Mouse (Mus musculus) retina, postnatal 1 day (tissue): Measurements from ENCODE around the gene Fbxo7.

Experiments used
- DNase-seq: peaks from one replicate; pipeline ENCODE4 v3.0.0-alpha.2; 2012

Fbxo7 gene

DNA sequence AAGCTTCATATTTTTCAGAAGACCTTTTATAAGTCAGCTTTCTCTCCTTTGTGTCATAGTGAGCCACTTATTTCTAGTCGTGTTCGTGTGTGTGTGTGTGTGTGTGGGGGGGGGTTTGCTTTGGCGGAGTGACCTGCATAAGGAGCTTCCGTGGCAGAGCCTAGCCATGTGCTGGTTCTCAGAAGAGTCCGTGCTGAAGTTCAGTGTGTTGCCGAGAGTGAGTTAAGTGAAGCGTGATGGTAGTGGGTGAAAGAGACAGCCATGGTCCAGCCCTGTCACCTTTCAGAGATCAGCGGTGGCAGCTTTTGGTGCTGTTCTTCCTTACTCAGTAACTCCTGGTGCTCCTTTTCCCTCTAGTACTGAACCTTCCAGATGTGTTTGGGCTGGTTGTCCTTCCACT is 22.3 kb downstream of the Fbxo7 start:
- no peak for DNase-seq

DNA sequence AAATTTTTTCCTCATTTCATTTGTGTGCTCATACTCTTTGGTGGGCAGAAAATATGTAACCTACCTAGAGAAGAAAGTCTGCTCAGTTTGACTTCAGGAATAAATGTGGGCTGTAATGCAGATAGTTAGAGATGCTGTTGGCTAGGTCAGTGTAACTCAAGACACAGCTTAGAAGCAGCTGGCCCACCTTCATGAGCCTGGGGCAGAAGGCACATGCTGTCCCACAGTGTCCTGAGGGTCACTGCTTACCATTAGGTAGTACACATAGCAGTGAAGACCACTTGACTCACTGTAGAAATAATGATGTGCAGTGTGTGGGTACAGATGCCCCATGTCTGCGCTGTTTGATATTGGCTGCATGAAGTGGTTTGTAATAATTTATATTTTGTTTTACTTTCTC is 24.6 kb downstream of the Fbxo7 start:
- no peak for DNase-seq

DNA sequence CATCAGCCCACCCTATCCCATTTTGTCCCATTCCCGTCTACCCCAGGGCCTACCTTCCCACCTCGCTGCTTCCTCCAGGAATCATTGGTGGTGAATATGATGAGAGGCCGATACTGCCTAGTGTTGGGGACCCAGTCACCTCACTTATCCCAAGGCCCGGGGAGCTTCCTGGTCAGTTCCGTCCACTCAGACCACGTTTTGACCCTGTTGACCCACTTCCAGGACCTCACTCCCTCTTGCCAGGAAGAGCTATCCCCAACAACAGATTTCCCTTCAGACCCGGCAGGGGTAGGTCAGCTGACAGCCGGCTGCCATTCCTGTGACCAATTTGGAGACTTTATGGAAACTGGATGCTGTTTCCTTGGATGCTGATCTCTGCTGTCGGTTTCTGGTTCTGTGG is 26.0 kb downstream of the Fbxo7 start:
- no peak for DNase-seq

DNA sequence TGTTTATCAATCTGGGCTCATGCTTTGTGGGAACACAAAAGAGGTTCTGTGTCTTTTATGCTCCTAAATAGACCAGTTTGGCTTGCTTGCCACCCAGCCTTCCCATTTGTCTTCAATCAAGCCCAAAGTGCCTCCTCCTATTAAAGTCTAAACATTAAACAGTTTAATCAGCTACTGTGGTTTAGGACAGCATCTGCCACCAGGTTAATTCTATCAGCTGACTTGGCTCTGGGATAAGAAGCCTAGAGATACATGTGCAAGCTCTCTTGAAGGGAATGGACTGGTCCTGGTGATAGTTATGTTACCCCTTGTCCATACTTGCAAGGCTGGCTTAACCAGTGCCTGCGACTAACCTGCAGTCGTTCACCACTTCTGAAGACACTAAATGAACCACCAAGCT is 28.8 kb downstream of the Fbxo7 start:
- DNase-seq: no peak

DNA sequence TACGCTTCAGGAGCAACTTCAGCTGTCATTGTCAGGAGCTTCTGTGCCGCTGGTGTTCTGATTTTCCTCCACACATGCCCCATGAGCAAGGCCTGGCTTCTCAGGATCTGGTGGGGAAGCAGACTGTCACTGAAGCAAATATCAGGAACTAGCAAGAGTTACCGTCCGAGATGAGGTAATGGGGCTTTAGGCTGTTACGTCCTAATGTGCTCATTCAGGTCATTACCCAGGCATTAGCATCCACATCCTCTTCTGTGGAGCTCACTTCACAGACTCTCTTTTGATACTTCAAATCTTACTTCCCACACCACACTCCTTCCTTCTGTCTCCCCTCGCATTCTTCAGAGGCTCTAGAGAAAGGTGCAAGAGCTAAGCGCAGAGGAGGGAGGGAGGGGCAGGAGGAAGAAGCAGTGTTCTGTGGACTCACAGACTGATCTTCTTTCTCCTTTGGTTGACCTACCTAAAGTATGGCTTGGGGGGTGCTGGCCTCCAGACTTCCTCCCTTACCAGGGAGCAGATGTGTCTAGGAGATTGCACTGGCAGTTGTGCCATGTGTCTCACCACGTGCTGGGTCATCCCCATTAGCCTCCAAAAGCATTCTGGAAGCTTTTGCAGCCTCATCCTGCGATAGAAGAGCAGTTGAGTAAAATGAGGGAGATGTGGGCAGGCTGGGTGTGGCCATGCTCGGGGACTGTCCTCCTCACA is 31.2 kb downstream of the Fbxo7 start:
- no peak for DNase-seq

DNA sequence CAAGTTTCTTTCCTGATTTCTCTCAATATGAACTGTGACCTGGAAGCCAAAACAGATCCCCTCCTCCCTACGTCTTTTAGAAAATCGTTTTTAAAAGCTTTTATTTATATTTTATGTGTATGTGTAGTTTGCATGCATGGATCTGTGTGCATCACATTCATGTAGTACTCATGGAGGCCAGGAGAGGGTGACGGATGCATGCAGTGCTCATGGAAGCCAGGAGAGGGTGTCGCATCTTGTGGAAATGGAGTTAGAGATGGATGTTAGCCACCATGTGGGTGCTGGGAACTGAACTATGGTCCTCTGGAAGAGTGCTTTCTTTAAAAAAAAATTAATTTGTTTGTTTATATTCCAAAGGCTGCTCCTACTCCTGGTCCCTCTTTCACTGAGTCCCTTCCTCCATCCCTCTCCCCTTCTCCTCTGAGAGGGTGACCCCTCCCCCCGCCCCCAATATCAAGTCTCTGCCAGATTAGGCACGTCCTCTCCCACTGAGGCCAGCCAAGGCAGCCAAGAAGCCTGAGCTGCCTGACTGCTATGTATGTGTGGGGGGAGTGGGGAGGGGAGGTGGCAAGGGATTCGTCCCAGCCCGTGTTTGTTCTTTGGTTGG is 34.6 kb downstream of the Fbxo7 start:
- DNase-seq: no peak

DNA sequence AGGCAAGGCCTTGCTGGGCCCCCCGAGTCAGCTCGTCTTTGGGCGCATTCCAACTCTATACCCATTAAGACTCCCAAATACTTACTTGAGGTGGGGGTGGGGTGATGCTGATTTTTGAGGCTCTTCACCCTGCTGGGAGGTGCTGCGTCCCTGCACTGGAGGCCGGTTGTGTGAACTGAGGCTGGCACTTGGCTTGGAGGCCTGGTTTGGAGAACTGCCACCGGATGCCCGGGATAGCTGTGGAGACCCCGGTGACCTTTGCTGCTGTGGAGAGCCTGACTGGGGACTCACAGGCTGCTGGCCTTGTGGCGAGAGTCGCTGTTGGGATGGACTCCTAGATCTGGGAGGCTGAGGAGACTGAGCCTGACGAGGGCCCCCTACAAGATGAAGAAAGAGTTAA is 35.5 kb downstream of the Fbxo7 start:
- DNase-seq: no peak

DNA sequence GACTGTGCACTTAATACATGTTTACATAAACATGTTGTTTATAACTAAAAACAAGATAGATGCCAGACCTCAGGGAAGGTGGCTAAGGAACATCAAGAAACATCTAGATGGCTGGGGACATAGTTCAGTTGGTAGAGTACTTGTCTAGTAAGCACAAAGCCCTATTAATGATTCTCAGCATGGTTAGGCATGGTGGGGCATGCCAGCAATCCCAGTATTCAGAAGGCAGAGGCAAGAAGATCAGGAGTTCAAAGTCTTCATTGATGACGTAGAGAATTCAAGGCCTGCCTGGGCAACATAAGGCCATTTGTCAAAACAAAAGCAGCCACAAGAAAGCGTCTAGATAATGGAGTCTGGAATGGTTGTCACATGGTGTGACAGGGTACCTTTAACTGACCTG is 35.9 kb downstream of the Fbxo7 start:
- no peak for DNase-seq

DNA sequence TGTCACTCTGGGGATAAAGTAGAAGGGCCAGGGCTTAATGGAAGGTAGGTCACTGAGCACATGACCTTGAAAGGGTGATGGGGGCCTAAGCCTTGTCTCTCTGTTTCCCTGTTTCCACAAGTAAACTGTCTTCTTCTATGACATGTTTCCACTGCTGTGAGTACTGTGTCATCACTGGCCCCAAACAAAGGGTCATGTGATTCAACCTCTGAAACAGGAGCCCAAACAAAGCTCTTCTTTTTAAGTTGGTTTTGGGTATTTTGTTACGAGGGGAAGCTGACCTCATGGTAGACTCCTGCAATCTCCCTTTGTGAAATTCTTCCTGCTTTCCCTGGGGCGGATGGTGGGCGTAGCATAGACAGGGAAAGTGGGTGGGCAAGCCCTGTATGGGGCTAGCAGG is 38.5 kb downstream of the Fbxo7 start:
- DNase-seq: no peak

DNA sequence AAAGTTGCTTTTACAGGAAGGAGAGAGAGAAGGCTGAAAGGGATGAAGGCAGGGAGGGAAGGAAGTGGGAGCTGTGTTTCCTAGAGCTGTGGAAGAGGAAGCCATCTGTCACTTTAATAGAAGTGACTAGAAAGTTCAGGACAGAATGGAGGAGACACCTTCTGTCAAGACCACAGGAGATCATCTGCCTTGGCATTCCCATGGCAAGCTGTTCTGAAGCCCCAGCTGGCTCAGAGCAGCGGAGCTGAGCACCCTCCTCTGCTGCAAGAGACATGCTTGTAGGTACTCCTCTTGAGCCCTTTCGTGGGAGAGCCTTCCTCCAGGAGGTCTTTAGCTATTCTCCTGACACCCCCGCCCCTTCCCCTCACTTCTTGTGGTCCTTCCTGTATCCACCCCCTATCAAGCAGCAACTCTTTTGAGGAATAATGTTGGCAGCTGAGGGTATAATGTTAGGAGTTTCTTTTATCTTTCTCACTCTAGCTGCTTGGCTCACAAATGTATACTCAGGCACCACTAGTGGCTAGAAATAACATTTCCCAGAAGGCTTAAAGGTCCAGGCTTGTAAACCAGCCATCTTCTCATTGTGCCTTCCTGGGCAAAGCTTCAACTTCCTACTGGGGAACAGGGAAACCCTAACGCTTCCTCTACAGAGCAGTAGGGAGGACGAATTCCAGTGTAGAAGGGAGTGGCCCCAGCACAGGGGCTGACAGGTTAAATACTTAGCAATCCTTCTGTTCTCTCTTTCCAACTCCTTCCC is 40.7 kb downstream of the Fbxo7 start:
- no peak for DNase-seq

DNA sequence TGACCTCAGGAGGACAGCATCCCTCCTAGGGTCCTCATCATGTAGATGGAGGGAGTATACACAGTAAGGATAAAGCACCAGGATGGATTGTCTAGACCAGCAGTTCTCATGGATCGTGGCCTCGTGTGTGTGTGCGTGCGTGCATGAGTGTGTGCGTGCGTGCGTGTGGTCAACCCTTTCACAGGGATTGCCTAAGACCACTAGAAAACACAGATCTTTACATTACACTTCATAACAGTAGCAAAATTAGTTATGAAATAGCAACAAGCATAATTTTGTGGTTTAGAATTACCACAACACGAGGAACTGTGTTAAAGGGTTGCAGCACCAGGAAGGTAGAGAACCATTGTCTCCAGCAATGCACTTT is 41.2 kb downstream of the Fbxo7 start:
- no peak for DNase-seq

DNA sequence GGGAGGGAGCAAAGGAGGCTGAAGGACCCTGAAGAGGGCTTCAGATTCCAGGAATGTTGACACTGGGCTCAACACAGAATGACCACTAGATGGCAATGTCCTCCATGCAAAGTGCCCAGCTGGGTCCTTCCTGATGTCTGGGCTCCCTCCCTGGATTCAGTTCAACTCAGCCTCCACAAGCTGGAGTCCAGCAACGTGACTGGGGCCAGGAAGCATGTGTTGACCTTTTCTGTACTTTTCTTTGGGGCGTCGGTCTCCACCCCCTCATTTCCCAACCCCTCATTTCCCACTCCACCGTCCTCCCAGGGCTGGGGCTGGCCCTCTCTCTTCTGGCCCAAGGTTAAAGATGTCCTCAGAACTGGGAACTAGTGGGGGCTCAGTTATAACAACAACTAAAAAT is 43.2 kb downstream of the Fbxo7 start:
- DNase-seq: peak; percentile 90

DNA sequence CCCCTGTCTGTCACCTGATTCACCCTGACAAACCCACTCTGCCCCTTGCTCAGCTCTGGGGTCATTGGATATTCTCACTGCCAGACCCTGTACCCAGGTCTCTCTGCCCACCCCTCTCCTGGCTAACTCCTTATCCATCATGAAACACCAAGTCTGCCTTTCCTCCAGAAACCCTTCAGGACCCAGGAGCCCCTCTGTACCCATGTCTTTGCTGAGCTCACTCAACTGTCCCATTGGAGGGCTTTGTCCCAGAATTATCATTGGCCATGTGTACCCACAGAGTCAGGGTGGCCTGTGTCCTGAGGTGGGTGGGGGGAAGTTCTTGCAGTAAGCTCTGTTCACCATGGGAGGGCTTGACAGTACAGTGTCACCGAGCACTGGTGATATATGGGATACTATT is 43.9 kb downstream of the Fbxo7 start:
- no peak for DNase-seq

DNA sequence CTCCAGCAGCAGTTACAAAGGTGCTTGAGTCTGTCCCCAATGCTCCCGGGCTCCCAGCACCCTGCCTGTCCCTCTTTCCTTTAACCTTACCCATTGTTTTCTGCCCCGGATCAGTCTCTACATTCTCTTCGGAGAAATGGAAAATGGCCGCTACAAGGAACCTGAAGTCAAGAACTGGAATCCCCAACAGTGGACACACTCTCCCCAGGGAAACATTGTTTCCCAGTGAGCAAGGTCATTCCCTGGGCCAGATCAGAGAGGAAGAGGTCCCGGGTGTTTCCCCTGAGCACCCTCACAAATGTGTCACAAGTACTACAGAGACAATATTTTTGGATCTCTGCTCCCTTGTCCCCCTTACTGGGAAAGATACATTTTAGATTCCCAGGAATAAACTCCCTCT is 44.9 kb downstream of the Fbxo7 start:
- DNase-seq: no peak

DNA sequence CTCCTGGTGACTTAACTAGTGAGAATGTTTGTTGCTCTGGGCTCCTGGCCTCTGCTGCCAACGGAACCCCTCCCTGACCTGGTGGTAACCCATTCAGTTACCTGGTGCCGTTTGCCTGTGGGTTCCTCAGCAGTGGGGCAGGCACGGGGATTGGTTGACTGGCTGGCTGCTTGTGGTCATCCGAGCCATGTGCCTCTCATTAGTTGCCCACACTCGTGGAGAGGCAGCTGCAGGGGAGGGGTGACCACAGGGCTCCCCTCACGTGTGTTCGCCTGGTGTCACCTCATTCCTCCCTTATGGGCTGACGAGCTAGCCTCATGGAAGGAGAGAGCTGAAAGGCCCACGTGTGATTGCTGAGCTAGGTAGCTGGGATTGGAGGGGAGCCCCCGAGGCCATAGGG is 46.1 kb downstream of the Fbxo7 start:
- no peak for DNase-seq

DNA sequence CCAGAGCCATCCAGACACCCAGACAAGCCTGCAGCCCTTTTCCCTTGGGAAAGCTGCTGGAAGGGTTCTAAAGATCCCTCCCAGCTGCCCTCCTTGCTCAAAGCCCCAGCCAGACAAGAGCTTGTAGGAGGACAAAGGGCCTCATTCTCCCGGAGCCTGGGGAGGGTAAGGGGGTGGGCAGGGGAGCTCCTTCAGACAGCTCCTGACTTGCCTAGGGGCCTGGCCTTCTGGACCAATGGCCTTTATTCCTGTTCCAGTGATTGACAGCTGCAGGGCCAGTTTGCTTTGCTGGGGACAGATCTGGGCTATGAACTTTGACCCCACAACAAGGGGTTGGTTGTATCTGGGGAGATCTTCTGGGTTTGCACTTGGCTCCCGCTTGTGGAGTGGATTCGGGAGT is 47.6 kb downstream of the Fbxo7 start:
- DNase-seq: peak; percentile 84

DNA sequence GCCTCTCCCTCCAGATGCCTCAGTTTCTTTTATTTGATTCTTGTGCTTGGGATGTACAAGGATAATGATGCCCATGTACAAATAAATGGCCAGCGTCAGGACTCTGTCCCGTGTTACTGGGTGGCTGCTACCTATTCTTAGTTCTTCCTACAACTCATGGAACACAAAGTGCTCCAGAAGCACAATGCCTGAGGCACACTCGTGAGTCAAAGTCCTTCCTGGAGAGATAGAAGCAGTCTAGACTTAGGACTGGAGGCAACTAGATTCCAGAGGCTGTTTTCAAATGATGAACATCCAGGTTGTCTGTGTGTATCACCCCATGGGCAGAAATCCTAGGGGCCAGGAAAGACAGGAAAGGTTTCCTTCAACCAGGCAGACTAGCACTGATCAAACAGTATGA is 49.0 kb downstream of the Fbxo7 start:
- DNase-seq: no peak

DNA sequence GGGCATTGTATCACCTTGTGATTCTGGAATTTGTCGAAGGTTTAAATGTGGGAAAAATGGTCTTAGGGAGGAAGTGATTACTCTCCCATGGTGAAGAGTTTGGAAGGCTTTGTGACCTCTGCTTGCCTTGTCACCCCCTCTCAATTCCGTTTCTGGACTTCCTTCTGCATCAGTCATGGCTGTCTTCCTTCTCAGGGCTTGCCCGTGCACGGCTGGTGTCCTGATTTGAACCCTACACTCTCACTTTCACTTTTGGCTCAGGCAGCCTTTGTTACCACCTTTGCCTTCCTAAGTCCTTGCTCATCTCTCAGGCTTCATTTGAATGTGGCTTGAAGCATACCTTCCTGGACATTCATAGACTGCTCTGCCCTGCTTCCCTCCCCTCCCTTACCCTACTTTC is 52.4 kb downstream of the Fbxo7 start:
- DNase-seq: no peak

DNA sequence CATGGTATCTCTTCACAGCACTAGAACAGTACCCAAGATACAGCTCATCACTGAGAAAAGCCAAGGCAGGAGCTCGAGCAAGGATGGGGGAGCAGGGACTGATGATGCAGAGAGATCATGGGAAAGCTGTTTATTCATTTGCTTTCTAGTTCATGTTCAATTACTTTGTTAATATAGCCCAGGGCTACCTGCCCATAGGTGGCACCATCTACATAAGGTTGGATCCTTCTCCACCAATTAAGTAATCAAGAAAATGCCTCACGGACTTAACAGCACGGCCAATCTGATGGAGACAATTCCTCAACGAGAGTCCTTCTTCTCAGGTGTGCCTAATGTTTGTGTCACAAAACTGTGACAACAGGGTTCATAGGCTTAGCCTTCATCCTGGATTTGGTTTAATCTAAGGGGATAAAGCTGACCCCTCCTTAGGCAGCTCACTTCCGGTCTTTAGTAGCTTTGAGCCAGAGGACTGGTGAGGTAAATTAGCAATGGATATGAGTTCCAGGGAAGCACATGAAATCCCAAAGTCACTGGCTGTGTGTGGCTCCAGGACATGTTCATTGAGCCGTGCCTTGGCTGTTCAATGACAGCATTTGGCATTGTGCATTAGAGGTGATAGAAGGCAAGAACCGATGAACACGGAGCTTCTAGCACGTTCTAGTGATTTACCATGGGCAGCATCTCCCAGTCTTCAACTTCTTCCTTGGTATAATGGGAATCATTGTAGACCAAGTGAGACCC is 53.4 kb downstream of the Fbxo7 start:
- DNase-seq: no peak

DNA sequence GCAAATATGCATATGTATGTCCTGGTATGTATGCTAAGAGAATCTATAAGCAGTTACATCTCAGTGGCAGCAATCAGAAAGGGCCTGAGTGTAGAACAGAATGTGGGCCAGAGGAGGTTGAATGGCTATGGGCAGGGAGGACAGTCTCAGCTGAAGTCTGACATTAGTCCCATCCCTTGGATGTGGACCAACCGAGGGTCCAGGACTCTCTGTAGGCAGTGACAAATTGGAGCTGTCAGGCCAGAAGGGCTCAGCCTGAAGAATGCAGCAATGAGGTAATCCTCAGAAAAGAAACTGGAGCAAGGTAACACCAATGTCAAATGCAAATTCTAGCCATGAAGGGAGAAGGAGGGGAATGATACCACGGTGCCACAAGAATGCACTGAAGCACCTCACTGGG is 55.5 kb downstream of the Fbxo7 start:
- DNase-seq: no peak

DNA sequence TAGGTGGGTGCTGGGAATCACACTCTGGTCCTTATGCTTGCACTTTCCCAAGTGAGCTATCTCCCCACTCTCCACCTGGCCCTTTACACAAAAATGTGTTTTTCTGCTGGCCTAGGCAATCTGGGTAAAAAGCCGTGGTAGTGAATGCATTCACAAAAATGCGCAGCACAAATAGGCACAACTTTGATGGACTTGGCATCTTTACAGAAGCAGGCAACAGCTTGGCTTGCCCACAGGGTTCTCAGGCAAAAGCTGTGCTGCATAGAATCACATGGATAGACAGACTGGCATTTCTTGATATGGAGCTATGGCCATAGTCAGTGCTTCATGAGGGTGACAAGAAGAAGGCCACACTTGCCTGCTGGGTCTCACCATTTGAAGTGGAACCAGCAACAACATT is 57.0 kb downstream of the Fbxo7 start:
- DNase-seq: no peak

DNA sequence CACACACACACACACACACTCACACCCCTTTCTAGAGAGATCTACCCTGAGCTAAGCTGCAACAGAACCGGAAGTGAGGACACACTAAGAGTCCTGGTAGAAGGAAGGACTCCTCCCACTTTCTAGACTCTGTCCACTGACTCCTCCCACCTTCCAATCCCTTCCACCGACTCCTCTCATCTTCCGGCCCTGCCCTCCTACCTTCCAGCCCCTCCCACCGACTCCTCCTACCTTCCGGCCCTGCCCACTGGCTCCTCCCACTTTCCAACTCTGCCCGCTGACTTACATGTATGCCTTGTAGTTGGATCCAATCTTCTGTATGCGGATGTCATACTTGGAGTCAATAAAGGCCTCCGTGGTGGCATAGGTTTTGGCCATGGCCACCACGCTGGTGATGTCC is 58.1 kb downstream of the Fbxo7 start:
- DNase-seq: no peak

DNA sequence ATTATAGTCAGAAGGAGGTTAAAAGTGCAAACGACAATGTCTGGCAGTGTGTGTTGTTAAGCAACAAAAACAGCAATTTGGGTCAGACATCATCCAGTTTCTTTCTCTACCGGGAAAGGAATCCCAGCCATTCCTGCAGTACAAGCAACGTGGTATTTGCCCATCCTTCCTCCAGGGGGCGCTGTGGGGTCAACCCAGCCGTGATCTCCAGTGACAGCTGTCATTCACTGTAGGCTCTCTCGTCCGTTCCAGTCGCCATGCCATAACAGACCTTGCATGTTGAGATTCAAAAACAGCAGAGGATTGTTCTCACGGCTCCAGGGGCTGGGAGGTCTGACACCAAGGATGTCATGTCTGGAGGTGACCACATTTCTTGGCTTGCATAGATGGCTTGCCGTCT is 70.1 kb downstream of the Fbxo7 start:
- DNase-seq: peak; percentile 34
